Mouse (Mus musculus): Measurements from ENCODE around the gene Map2k5. TPM values are rescaled to one million over a fixed set of nuclear protein-coding genes. Genes with fewer than 3 reads are reported as not detected.

The Map2k5 gene
- polyA plus RNA-seq, 1 experiment from 2014 or later: 33.9 TPM

- H3K9ac ChIP-seq: no peak overlapping the region
- H3K36me3 ChIP-seq (ENCODE audit: poor library complexity, severe bottlenecking): peaks cover 32% of the 10 kb centered on the region
- H3K27me3 ChIP-seq: no peaks in the 10 kb centered on the region
- H3K27ac ChIP-seq: no peak overlapping the region
- H3K9me3 ChIP-seq (replicated peaks): no peaks in the 10 kb centered on the region
- no peak for ATAC-seq
- peaks cover 40% of the 10 kb centered on the region for H3K4me1 ChIP-seq
- H3K4me2 ChIP-seq: no peak overlapping the region
- H3K4me3 ChIP-seq: no peak overlapping the region
- 87% methylated on average over 2 of the region's 2 CpGs for WGBS
These were observed 4.4 kb downstream of the Map2k5 start for GRCm38 (mm10) chr9:63373315-63373714.

GRCm38 (mm10) chr9:63372541-63372940, 5.2 kb downstream of the Map2k5 start:
- H3K4me1 ChIP-seq: peaks cover 39% of the 10 kb centered on the region
- ATAC-seq: no peak
- no peak overlapping the region for H3K9ac ChIP-seq
- WGBS: 48% methylated on average over 8 of the region's 8 CpGs
- H3K36me3 ChIP-seq (ENCODE audit: poor library complexity, severe bottlenecking): peaks cover 32% of the 10 kb centered on the region
- H3K9me3 ChIP-seq (replicated peaks): no peaks in the 10 kb centered on the region
- no peaks in the 10 kb centered on the region for H3K27me3 ChIP-seq
- H3K27ac ChIP-seq: no peak overlapping the region
- no peak overlapping the region for H3K4me2 ChIP-seq
- H3K4me3 ChIP-seq: no peak overlapping the region

GRCm38 (mm10) chr9:63360410-63360809, 17.3 kb downstream of the Map2k5 start:
- no peak overlapping the region for H3K4me3 ChIP-seq
- H3K4me1 ChIP-seq: no peaks in the 10 kb centered on the region
- H3K4me2 ChIP-seq: no peak overlapping the region
- H3K9ac ChIP-seq: no peak overlapping the region
- H3K9me3 ChIP-seq (replicated peaks): no peaks in the 10 kb centered on the region
- H3K27ac ChIP-seq: no peak overlapping the region
- 49% methylated on average over 3 of the region's 3 CpGs for WGBS
- peaks cover 14% of the 10 kb centered on the region; the same call in 1 of the 2 replicates for H3K36me3 ChIP-seq (ENCODE audit: poor library complexity, severe bottlenecking)
- ATAC-seq: no peak
- H3K27me3 ChIP-seq: no peaks in the 10 kb centered on the region

- no peaks in the 10 kb centered on the region for H3K27me3 ChIP-seq
- H3K9ac ChIP-seq: no peak overlapping the region
- H3K4me1 ChIP-seq: no peaks in the 10 kb centered on the region
- 0 out of 2 replicates have a peak, but pooled peaks cover 13% of the 10 kb centered on the region for H3K36me3 ChIP-seq (ENCODE audit: poor library complexity, severe bottlenecking)
- WGBS: 90% methylated on average over 5 of the region's 5 CpGs
- H3K27ac ChIP-seq: no peak overlapping the region
- H3K4me2 ChIP-seq: no peak overlapping the region
- no peak for ATAC-seq
- no peaks in the 10 kb centered on the region for H3K9me3 ChIP-seq (replicated peaks)
- no peak overlapping the region for H3K4me3 ChIP-seq
These were observed 18.7 kb downstream of the Map2k5 start for GRCm38 (mm10) chr9:63359016-63359415.

- H3K4me3 ChIP-seq: no peak overlapping the region
- WGBS: 92% methylated on average over 4 of the region's 4 CpGs
- H3K27ac ChIP-seq: no peak overlapping the region
- no peak for ATAC-seq
- no peak overlapping the region for H3K9ac ChIP-seq
- H3K9me3 ChIP-seq (replicated peaks): no peaks in the 10 kb centered on the region
- H3K4me1 ChIP-seq: no peaks in the 10 kb centered on the region
- H3K36me3 ChIP-seq (ENCODE audit: poor library complexity, severe bottlenecking): 0 out of 2 replicates have a peak, but pooled peaks cover 13% of the 10 kb centered on the region
- H3K4me2 ChIP-seq: no peak overlapping the region
- no peaks in the 10 kb centered on the region for H3K27me3 ChIP-seq
These were observed 21.0 kb downstream of the Map2k5 start for GRCm38 (mm10) chr9:63356721-63357120.

- 91% methylated on average over 9 of the region's 9 CpGs for WGBS
These were observed 21.4 kb downstream of the Map2k5 start for GRCm38 (mm10) chr9:63356278-63356677.

GRCm38 (mm10) chr9:63354168-63354567, 23.5 kb downstream of the Map2k5 start:
- no peak overlapping the region for H3K9ac ChIP-seq
- H3K4me2 ChIP-seq: no peak overlapping the region
- ATAC-seq: no peak
- no peaks in the 10 kb centered on the region for H3K9me3 ChIP-seq (replicated peaks)
- H3K27me3 ChIP-seq: no peaks in the 10 kb centered on the region
- no peak overlapping the region for H3K27ac ChIP-seq
- no peak overlapping the region for H3K4me3 ChIP-seq
- 0 out of 2 replicates have a peak, but pooled peaks cover 13% of the 10 kb centered on the region for H3K36me3 ChIP-seq (ENCODE audit: poor library complexity, severe bottlenecking)
- H3K4me1 ChIP-seq: no peaks in the 10 kb centered on the region
- WGBS: 93% methylated on average over 4 of the region's 4 CpGs

More at GRCm38 (mm10) chr9:63356278-63356677, 21.4 kb downstream of the Map2k5 start:
- Histone ChIP-seq H3K36me3 (ENCODE audit: poor library complexity, severe bottlenecking) (0 out of 2 replicates have a peak, but pooled peaks cover 13% of the 10 kb centered on the region), H3K27ac (no peak overlapping the region), H3K4me2 (no peak overlapping the region), H3K4me1 (no peaks in the 10 kb centered on the region), H3K9ac (no peak overlapping the region), H3K4me3 (no peak overlapping the region), H3K27me3 (no peaks in the 10 kb centered on the region), H3K9me3 (replicated peaks) (no peaks in the 10 kb centered on the region)
- ATAC-seq: no peak

- Histone ChIP-seq H3K27me3 (no peaks in the 10 kb centered on the region), H3K27ac (no peak overlapping the region), H3K4me3 (no peak overlapping the region), H3K9ac (no peak overlapping the region), H3K4me2 (no peak overlapping the region), H3K4me1 (no peaks in the 10 kb centered on the region), H3K9me3 (replicated peaks) (no peaks in the 10 kb centered on the region), H3K36me3 (ENCODE audit: poor library complexity, severe bottlenecking) (0 out of 2 replicates have a peak, but pooled peaks cover under 1% of the 10 kb centered on the region)
- no peak for ATAC-seq
- WGBS: 89% methylated on average over 8 of the region's 8 CpGs
These were observed 27.7 kb downstream of the Map2k5 start for GRCm38 (mm10) chr9:63350030-63350429.

GRCm38 (mm10) chr9:63349241-63349640, 28.5 kb downstream of the Map2k5 start:
- H3K4me2 ChIP-seq: no peak overlapping the region
- no peak overlapping the region for H3K27ac ChIP-seq
- no peaks in the 10 kb centered on the region for H3K4me1 ChIP-seq
- no peak for ATAC-seq
- H3K27me3 ChIP-seq: no peaks in the 10 kb centered on the region
- no peak overlapping the region for H3K9ac ChIP-seq
- H3K4me3 ChIP-seq: no peak overlapping the region
- no peaks in the 10 kb centered on the region for H3K36me3 ChIP-seq (ENCODE audit: poor library complexity, severe bottlenecking)
- no peaks in the 10 kb centered on the region for H3K9me3 ChIP-seq (replicated peaks)
- WGBS: 79% methylated on average over 3 of the region's 3 CpGs

GRCm38 (mm10) chr9:63348146-63348545, 29.6 kb downstream of the Map2k5 start:
- H3K4me2 ChIP-seq: no peak overlapping the region
- H3K27me3 ChIP-seq: no peaks in the 10 kb centered on the region
- H3K27ac ChIP-seq: no peak overlapping the region
- H3K4me3 ChIP-seq: no peak overlapping the region
- H3K36me3 ChIP-seq (ENCODE audit: poor library complexity, severe bottlenecking): no peaks in the 10 kb centered on the region
- WGBS: 60% methylated on average over 1 of the region's 1 CpGs
- H3K9me3 ChIP-seq (replicated peaks): no peaks in the 10 kb centered on the region
- no peak overlapping the region for H3K9ac ChIP-seq
- ATAC-seq: no peak
- H3K4me1 ChIP-seq: no peaks in the 10 kb centered on the region

GRCm38 (mm10) chr9:63346029-63346428, 31.7 kb downstream of the Map2k5 start:
- ATAC-seq: no peak
- no peak overlapping the region for H3K9ac ChIP-seq
- H3K9me3 ChIP-seq (replicated peaks): no peaks in the 10 kb centered on the region
- no peak overlapping the region for H3K4me3 ChIP-seq
- no peak overlapping the region for H3K4me2 ChIP-seq
- no peaks in the 10 kb centered on the region for H3K4me1 ChIP-seq
- H3K27me3 ChIP-seq: no peaks in the 10 kb centered on the region
- no peaks in the 10 kb centered on the region for H3K36me3 ChIP-seq (ENCODE audit: poor library complexity, severe bottlenecking)
- H3K27ac ChIP-seq: no peak overlapping the region
- 83% methylated on average over 6 of the region's 6 CpGs for WGBS

- Histone ChIP-seq H3K9me3 (replicated peaks) (no peaks in the 10 kb centered on the region), H3K4me1 (peaks cover 17% of the 10 kb centered on the region), H3K9ac (no peak overlapping the region), H3K27me3 (no peaks in the 10 kb centered on the region), H3K4me3 (no peak overlapping the region), H3K4me2 (no peak overlapping the region), H3K36me3 (ENCODE audit: poor library complexity, severe bottlenecking) (peaks cover 4% of the 10 kb centered on the region), H3K27ac (no peak overlapping the region)
- WGBS: 57% methylated on average over 3 of the region's 3 CpGs
- ATAC-seq: no peak
These were observed 35.9 kb downstream of the Map2k5 start for GRCm38 (mm10) chr9:63341761-63342160.

- Histone ChIP-seq H3K9ac (no peak overlapping the region), H3K27ac (no peak overlapping the region)
- ATAC-seq: no peak
These were observed 38.4 kb downstream of the Map2k5 start for GRCm38 (mm10) chr9:63339256-63339655.

More at GRCm38 (mm10) chr9:63339256-63339655, 38.4 kb downstream of the Map2k5 start:
- Histone ChIP-seq H3K4me2 (no peak overlapping the region), H3K4me3 (no peak overlapping the region), H3K9me3 (replicated peaks) (no peaks in the 10 kb centered on the region), H3K36me3 (ENCODE audit: poor library complexity, severe bottlenecking) (peaks cover 21% of the 10 kb centered on the region), H3K27me3 (no peaks in the 10 kb centered on the region), H3K4me1 (peaks cover 17% of the 10 kb centered on the region)
- WGBS: 27% methylated on average over 6 of the region's 6 CpGs

Data from forebrain, embryonic 13.5 days (tissue).